15 mouse cellular contexts compared by ENCODE assay signal in the genomic region with DNA sequence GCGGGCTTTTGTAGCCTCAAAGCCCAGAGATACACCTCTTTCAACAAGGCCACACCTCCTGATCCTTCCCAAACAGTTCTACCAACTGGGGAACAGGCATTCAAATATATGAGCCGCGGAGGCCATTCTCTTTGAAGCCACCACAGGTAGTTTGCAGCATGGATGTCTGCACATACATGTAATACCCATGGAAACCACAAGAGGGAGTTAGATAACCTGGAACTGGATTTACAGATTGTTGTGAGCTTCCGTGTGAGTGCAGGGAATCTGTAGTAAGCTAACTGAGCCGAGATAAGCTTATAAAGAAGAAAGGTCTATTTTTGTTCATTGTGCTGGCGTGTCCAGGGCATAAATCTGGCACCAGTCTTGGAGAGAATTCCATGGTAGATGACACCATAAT.
DNase-seq lines count a peak whose midpoint lies in the region; ATAC-seq and TF ChIP-seq lines count a peak whose summit lies in the region.
"Had no signal": no experiment of that assay in that cellular context is flagged by ENCODE, and none has a peak within 500 bp of the region (broad histone marks: within the 10 kb centered on the region; RNA-seq: fewer than 3 reads in every experiment).

No protein-coding gene starts in this region.

- POLR2A ChIA-PET in Patski (lab: Charles Lee), result no interaction called here

- no peak for ATAC-seq in intestine, postnatal 0 days
- no peak for ATAC-seq in intestine, embryonic 16.5 days
- ATAC-seq in midbrain, embryonic 11.5 days (ENCODE audit: low FRiP score), result no peak
- ATAC-seq in midbrain, embryonic 13.5 days, result no peak
- no peak for ATAC-seq in Patski
- no peak for ATAC-seq in stomach, postnatal 0 days (ENCODE audit: low FRiP score, low TSS enrichment)
- ATAC-seq: forebrain, embryonic 14.5 days; inflammation-experienced regulatory T-cells, adult 6 months had no signal

- WGBS in intestine, postnatal 0 days, result 94% methylated on average over 6 of the region's 6 CpGs
- WGBS in intestine, embryonic 16.5 days, result 92% methylated on average over 6 of the region's 6 CpGs
- WGBS in midbrain, embryonic 11.5 days, result 90% methylated on average over 6 of the region's 6 CpGs
- WGBS in midbrain, embryonic 13.5 days, result 88% methylated on average over 6 of the region's 6 CpGs
- WGBS in stomach, postnatal 0 days, result 89% methylated on average over 6 of the region's 6 CpGs

- CTCF ChIA-PET in Patski (lab: Charles Lee), result no interaction called here

- in situ Hi-C loops in Patski (cut with MboI; ENCODE audit: low pct_unique_long_range_greater_than_20kb), result no loop called here

- TF ChIP-seq CTCF in intestine, postnatal 0 days (IDR thresholded peaks at IDR 0.05; ENCODE audit: low read depth), result peak; percentile 61
- TF ChIP-seq CTCF in Patski (IDR thresholded peaks at IDR 0.05), result peak; percentile 65
- TF ChIP-seq CTCF in stomach, postnatal 0 days (IDR thresholded peaks at IDR 0.05; ENCODE audit: low read depth), result peak; percentile 60

- no peak overlapping the region for H3K4me3 ChIP-seq in intestine, postnatal 0 days (ENCODE audit: low read depth, low read length)
- no peak overlapping the region for H3K4me3 ChIP-seq in intestine, embryonic 16.5 days (ENCODE audit: low read length)
- no peak overlapping the region for H3K4me3 ChIP-seq in midbrain, embryonic 11.5 days (ENCODE audit: low read depth, low read length)
- H3K4me3 ChIP-seq in midbrain, embryonic 13.5 days (replicated peaks), result no peak overlapping the region
- H3K4me3 ChIP-seq in stomach, postnatal 0 days (ENCODE audit: low read depth, low read length), result no peak overlapping the region
- H3K4me3 ChIP-seq: stomach, embryonic 15.5 days had no signal

- H3K27ac ChIP-seq in intestine, postnatal 0 days (ENCODE audit: low read depth, low read length), result no peak overlapping the region
- H3K27ac ChIP-seq in intestine, embryonic 16.5 days (ENCODE audit: low read length), result no peak overlapping the region
- no peak overlapping the region for H3K27ac ChIP-seq in midbrain, embryonic 11.5 days (ENCODE audit: low read depth, low read length)
- no peak overlapping the region for H3K27ac ChIP-seq in midbrain, embryonic 13.5 days
- H3K27ac ChIP-seq in stomach, postnatal 0 days (replicated peaks), result no peak overlapping the region
- H3K27ac ChIP-seq: stomach, embryonic 15.5 days had no signal

- no peaks in the 10 kb centered on the region for H3K9me3 ChIP-seq in intestine, postnatal 0 days (ENCODE audit: control insufficient read depth)
- H3K9me3 ChIP-seq in intestine, embryonic 16.5 days (ENCODE audit: control insufficient read depth, low read length), result peaks cover 4% of the 10 kb centered on the region; the same call in 1 of the 2 replicates
- peaks cover 4% of the 10 kb centered on the region; the same call in 1 of the 2 replicates for H3K9me3 ChIP-seq in midbrain, embryonic 11.5 days (ENCODE audit: control insufficient read depth, low read length)
- H3K9me3 ChIP-seq in midbrain, embryonic 13.5 days, result peaks cover 4% of the 10 kb centered on the region; the same call in 1 of the 2 replicates
- peaks cover 4% of the 10 kb centered on the region; the same call in 1 of the 2 replicates for H3K9me3 ChIP-seq in stomach, postnatal 0 days (ENCODE audit: control insufficient read depth, low read length)
- H3K9me3 ChIP-seq: stomach, embryonic 15.5 days had no signal

- H3K4me1 ChIP-seq in intestine, postnatal 0 days (replicated peaks; ENCODE audit: control insufficient read depth, insufficient read depth, low read length), result no peaks in the 10 kb centered on the region
- no peaks in the 10 kb centered on the region for H3K4me1 ChIP-seq in intestine, embryonic 16.5 days (ENCODE audit: control insufficient read depth, insufficient read depth, low read length)
- H3K4me1 ChIP-seq in midbrain, embryonic 11.5 days (ENCODE audit: control insufficient read depth, insufficient read depth, low read length), result peaks cover 17% of the 10 kb centered on the region
- peaks cover 31% of the 10 kb centered on the region for H3K4me1 ChIP-seq in midbrain, embryonic 13.5 days (replicated peaks)
- no peaks in the 10 kb centered on the region for H3K4me1 ChIP-seq in stomach, postnatal 0 days (replicated peaks; ENCODE audit: control insufficient read depth, insufficient read depth)

- no peak overlapping the region for H3K9ac ChIP-seq in intestine, postnatal 0 days (ENCODE audit: low read depth, low read length)
- H3K9ac ChIP-seq in intestine, embryonic 16.5 days (ENCODE audit: low read depth, low read length), result no peak overlapping the region
- H3K9ac ChIP-seq in midbrain, embryonic 11.5 days (ENCODE audit: low read length), result no peak overlapping the region
- H3K9ac ChIP-seq in midbrain, embryonic 13.5 days (replicated peaks), result no peak overlapping the region
- H3K9ac ChIP-seq in stomach, postnatal 0 days (ENCODE audit: low read length), result no peak overlapping the region
- H3K9ac ChIP-seq: stomach, embryonic 15.5 days had no signal

- DNase-seq in midbrain, embryonic 11.5 days (ENCODE audit: low spot score, missing footprints), result peak; percentile 82
- no peak for DNase-seq in Patski (ENCODE audit: low read depth, low spot score)
- DNase-seq in stomach, postnatal 0 days (ENCODE audit: low spot score), result no peak
- DNase-seq in adrenal gland, adult 2 months, result no peak
- DNase-seq in Muller cell, postnatal 12 days (ENCODE audit: inconsistent ontology term), result no peak
- DNase-seq: cerebellum, adult 2 months; heart, postnatal 14 days; left cerebral cortex, postnatal 4 days; thymus, postnatal 4 days had no signal

- no peaks in the 10 kb centered on the region for H3K36me3 ChIP-seq in intestine, postnatal 0 days (ENCODE audit: control insufficient read depth, insufficient read depth)
- no peaks in the 10 kb centered on the region for H3K36me3 ChIP-seq in intestine, embryonic 16.5 days (ENCODE audit: control insufficient read depth, insufficient read depth, low read length)
- H3K36me3 ChIP-seq in midbrain, embryonic 11.5 days (ENCODE audit: control insufficient read depth, insufficient read depth, low read length), result no peaks in the 10 kb centered on the region
- no peaks in the 10 kb centered on the region for H3K36me3 ChIP-seq in midbrain, embryonic 13.5 days
- no peaks in the 10 kb centered on the region for H3K36me3 ChIP-seq in stomach, postnatal 0 days (ENCODE audit: control insufficient read depth, insufficient read depth, low read length)
- H3K36me3 ChIP-seq: stomach, embryonic 15.5 days had no signal

- no peaks in the 10 kb centered on the region for H3K27me3 ChIP-seq in intestine, postnatal 0 days (replicated peaks; ENCODE audit: control insufficient read depth, insufficient read depth, low read length)
- H3K27me3 ChIP-seq in intestine, embryonic 16.5 days (replicated peaks; ENCODE audit: control insufficient read depth, insufficient read depth, low read length), result no peaks in the 10 kb centered on the region
- H3K27me3 ChIP-seq in midbrain, embryonic 11.5 days (ENCODE audit: control insufficient read depth, insufficient read depth, low read length), result no peaks in the 10 kb centered on the region
- H3K27me3 ChIP-seq in midbrain, embryonic 13.5 days, result 0 out of 2 replicates have a peak, but pooled peaks cover 6% of the 10 kb centered on the region
- H3K27me3 ChIP-seq in Patski, result no peaks in the 10 kb centered on the region
- no peaks in the 10 kb centered on the region for H3K27me3 ChIP-seq in stomach, postnatal 0 days (ENCODE audit: control insufficient read depth, insufficient read depth, low read length)
- H3K27me3 ChIP-seq: stomach, embryonic 15.5 days had no signal

- no peak overlapping the region for H3K4me2 ChIP-seq in intestine, postnatal 0 days (replicated peaks; ENCODE audit: low read depth)
- no peak overlapping the region for H3K4me2 ChIP-seq in intestine, embryonic 16.5 days (ENCODE audit: low read depth, low read length)
- H3K4me2 ChIP-seq in midbrain, embryonic 11.5 days, result no peak overlapping the region
- no peak overlapping the region for H3K4me2 ChIP-seq in midbrain, embryonic 13.5 days (replicated peaks)
- no peak overlapping the region for H3K4me2 ChIP-seq in stomach, postnatal 0 days (replicated peaks; ENCODE audit: low read depth)
- H3K4me2 ChIP-seq: stomach, embryonic 15.5 days had no signal

- no peak for TF ChIP-seq EP300 in stomach, postnatal 0 days (optimal IDR thresholded peaks at IDR 0.05)
